ENCODE assay signal across 5 mouse cellular contexts in genomic region chr8:20384990-20385389, GRCm38 (mm10). TPM values are rescaled to one million over a fixed set of nuclear protein-coding genes. Genes with fewer than 3 reads are reported as not detected.
"Had no signal": no experiment of that assay in that cellular context is flagged by ENCODE, and none has a peak within 500 bp of the region (broad histone marks: within the 10 kb centered on the region; RNA-seq: fewer than 3 reads in every experiment).

No protein-coding gene starts in this region.

RNA-seq across cellular contexts. Expression of gene Gm15319, which starts 22.0 kb away (rescaled TPM):
- polyA plus RNA-seq: neural tube, embryonic 13.5 days; small intestine, adult 2 months; spleen, adult 2 months; stomach, postnatal 0 days; thymus, adult 2 months had no signal
